Comparison of ENCODE assay signal across 13 mouse cellular contexts in the genomic region with DNA sequence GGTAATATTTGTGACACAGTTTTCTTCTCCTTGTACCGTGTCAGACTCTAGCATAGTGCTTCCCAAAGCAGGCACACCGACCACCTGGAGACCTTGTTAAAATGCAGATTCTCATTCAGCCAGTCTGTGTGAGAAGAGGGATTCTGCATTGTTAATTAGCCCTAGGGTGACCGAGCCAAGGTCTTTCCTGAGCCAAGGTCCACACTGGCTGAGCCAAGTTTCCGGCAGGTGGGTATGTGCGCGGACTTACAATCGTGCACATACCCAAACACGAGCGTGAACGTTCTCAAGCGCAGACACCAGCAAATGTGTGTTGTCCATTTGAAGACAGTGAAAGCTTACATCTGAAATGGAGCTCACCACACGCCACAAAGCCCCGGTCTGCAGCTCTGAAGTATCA. TPM values are rescaled to one million over a fixed set of nuclear protein-coding genes. Genes with fewer than 3 reads are reported as not detected.
DNase-seq lines count a peak whose midpoint lies in the region; ATAC-seq lines count a peak whose summit lies in the region.
"Had no signal": no experiment of that assay in that cellular context is flagged by ENCODE, and none has a peak within 500 bp of the region (broad histone marks: within the 10 kb centered on the region; RNA-seq: fewer than 3 reads in every experiment).

No protein-coding gene starts in this region.

- H3K9me3 ChIP-seq in hindbrain, embryonic 16.5 days (ENCODE audit: control insufficient read depth, low read length) = no peaks in the 10 kb centered on the region
- H3K9me3 ChIP-seq: embryonic facial prominence, embryonic 15.5 days; neural tube, embryonic 12.5 days had no signal

- no peak overlapping the region for H3K4me3 ChIP-seq in hindbrain, embryonic 16.5 days (ENCODE audit: low read length)
- H3K4me3 ChIP-seq: embryonic facial prominence, embryonic 15.5 days; neural tube, embryonic 12.5 days had no signal

- no peak overlapping the region for H3K9ac ChIP-seq in hindbrain, embryonic 16.5 days (ENCODE audit: low read depth, low read length)
- H3K9ac ChIP-seq: embryonic facial prominence, embryonic 15.5 days; neural tube, embryonic 12.5 days had no signal

- H3K4me2 ChIP-seq in hindbrain, embryonic 16.5 days (ENCODE audit: low read length) = no peak overlapping the region
- H3K4me2 ChIP-seq: embryonic facial prominence, embryonic 15.5 days; neural tube, embryonic 12.5 days had no signal

- WGBS in hindbrain, embryonic 16.5 days = 42% methylated on average over 13 of the region's 13 CpGs

- H3K4me1 ChIP-seq in hindbrain, embryonic 16.5 days (ENCODE audit: control insufficient read depth, insufficient read depth, low read depth, low read length) = no peaks in the 10 kb centered on the region; the same call in none of the 2 replicates
- H3K4me1 ChIP-seq: neural tube, embryonic 12.5 days had no signal

- no peaks in the 10 kb centered on the region for H3K27me3 ChIP-seq in hindbrain, embryonic 16.5 days (replicated peaks; ENCODE audit: control insufficient read depth, insufficient read depth, low read length)
- H3K27me3 ChIP-seq: embryonic facial prominence, embryonic 15.5 days; neural tube, embryonic 12.5 days had no signal

- no peaks in the 10 kb centered on the region for H3K36me3 ChIP-seq in hindbrain, embryonic 16.5 days (ENCODE audit: control insufficient read depth, insufficient read depth, low read length)
- H3K36me3 ChIP-seq: neural tube, embryonic 12.5 days had no signal

- peak; percentile 86 for ATAC-seq in hindbrain, embryonic 16.5 days
- ATAC-seq: activated CD4-positive, CD25-positive, alpha-beta regulatory T cell, adult 4 months had no signal

- H3K27ac ChIP-seq in hindbrain, embryonic 16.5 days (ENCODE audit: low read depth, low read length) = peak overlapping the region; percentile 9; the same call in 1 of the 2 replicates
- H3K27ac ChIP-seq: embryonic facial prominence, embryonic 15.5 days; macrophage; neural tube, embryonic 12.5 days had no signal

- DNase-seq in kidney, adult 9 months = peak; percentile 14
- DNase-seq in kidney, postnatal 10 days = no peak
- peak; percentile 44 for DNase-seq in ZHBTc4 (ENCODE audit: low read depth, low spot score)
- peak; percentile 48 to 49 for DNase-seq in cerebellum, adult 18-20 months
- no peak for DNase-seq in retina, embryonic 14.5 days (ENCODE audit: low spot score)
- DNase-seq in natural killer cell, adult 2 months (ENCODE audit: low spot score in 2 of 2) = no peak
- DNase-seq: gastrocnemius, postnatal 36 days had no signal

RNA-seq across cellular contexts. Expression of gene Tmem156, which starts 55.3 kb away (rescaled TPM):
- 0.16 TPM in 1 of 2 replicates, not detected in the other for polyA plus RNA-seq in hindbrain, embryonic 16.5 days (2015; fragmentation: Nextera tagmentation; extraction: Ambion mirVana)
- polyA plus RNA-seq: liver, adult 2 months had no signal

Comparison
In these comparisons a context has a peak if more than half of its experiments do, and no peak if none do; other contexts are left out.
1. DNase-seq: peak in kidney, adult 9 months (single experiment), ZHBTc4 (single experiment) and cerebellum, adult 18-20 months (2 of 2); none in kidney, postnatal 10 days (single experiment), retina, embryonic 14.5 days (single experiment) and natural killer cell, adult 2 months (0 of 2).